Mouse (Mus musculus): ENCODE measurements at regions not wholly inside any gene's neighbourhood (a gene's known extent, or its start where the extent isn't known, plus 50 kb on each side); places are given as distances from the start of the nearest gene placed in this dataset.

DNA sequence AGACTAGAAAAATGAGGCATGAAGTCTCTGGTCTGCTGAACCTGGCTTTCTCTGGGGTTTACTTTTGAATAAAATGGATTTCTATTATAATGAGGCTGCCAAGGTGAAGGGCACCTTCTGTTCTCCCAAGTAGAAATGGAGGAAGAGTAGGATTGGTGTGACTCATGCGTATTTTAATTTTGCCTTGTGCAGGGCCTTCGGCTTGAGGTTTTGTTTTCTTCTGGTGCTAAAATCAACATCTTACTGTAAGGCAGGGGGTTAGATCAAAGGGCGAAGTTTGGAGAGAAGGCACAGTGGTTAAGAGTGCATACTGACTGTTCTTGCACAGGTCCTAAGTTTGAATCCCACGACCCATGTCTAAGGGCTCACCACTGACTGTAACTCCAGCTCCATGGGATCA lies 244.9 kb upstream of the Satb1 start:
- Histone ChIP-seq H3K4me1 (ENCODE audit: control insufficient read depth in 1 of 2, insufficient read depth in 2 of 2, low read length in 2 of 2) (no peaks in the 10 kb centered on the region), H3K9me3 (replicated peaks; ENCODE audit: insufficient read depth, low read length) (no peaks in the 10 kb centered on the region), H3K36me3 (ENCODE audit: control insufficient read depth in 1 of 2, insufficient read depth in 2 of 2, low read length in 2 of 2) (no peaks in the 10 kb centered on the region), H3K27ac (ENCODE audit: control insufficient read depth, low read depth, low read length) (no peak overlapping the region), H3K4me3 (ENCODE audit: control insufficient read depth in 1 of 2, insufficient read depth in 1 of 2, low read depth in 2 of 2, low read length in 2 of 2) (no peak overlapping the region), H3K9ac (ENCODE audit: control insufficient read depth, low read depth, low read length, poor library complexity, severe bottlenecking) (no peak overlapping the region), H3K27me3 (ENCODE audit: control insufficient read depth in 1 of 2, insufficient read depth in 2 of 2, low read length in 2 of 2) (no peaks in the 10 kb centered on the region), H3K79me2 (ENCODE audit: control insufficient read depth, insufficient read depth, low read length, poor library complexity) (no peaks in the 10 kb centered on the region)
- DNase-seq (ENCODE audit: low read depth, low spot score), result no peak
- TF ChIP-seq MAX (IDR thresholded peaks at IDR 0.05; ENCODE audit: low read length) (no peak), BHLHE40 (IDR thresholded peaks at IDR 0.05; ENCODE audit: borderline replicate concordance, low read depth, low read length) (no peak), MYC (IDR thresholded peaks at IDR 0.05; ENCODE audit: low read depth, low read length) (no peak), POLR2A (IDR thresholded peaks at IDR 0.05; ENCODE audit: control insufficient read depth in 1 of 2, insufficient read depth in 1 of 2, low read depth in 1 of 2, low read length in 2 of 2, poor library complexity in 1 of 2) (no peak), ZC3H11A (IDR thresholded peaks at IDR 0.05; ENCODE audit: low read depth, low read length) (no peak), JUND (IDR thresholded peaks at IDR 0.05; ENCODE audit: low read depth, low read length) (no peak), CTCF (IDR thresholded peaks at IDR 0.05 in 2 of 3, conservative IDR thresholded peaks at IDR 0.05 in 1 of 3; ENCODE audit: control insufficient read depth in 1 of 3, insufficient read depth in 1 of 3, low read depth in 2 of 3, low read length in 3 of 3, poor library complexity in 1 of 3, severe bottlenecking in 1 of 3) (no peak), KAT2A (conservative IDR thresholded peaks at IDR 0.05; ENCODE audit: low read depth, low read length) (no peak), ZMIZ1 (IDR thresholded peaks at IDR 0.05; ENCODE audit: low read depth, low read length) (no peak)

DNA sequence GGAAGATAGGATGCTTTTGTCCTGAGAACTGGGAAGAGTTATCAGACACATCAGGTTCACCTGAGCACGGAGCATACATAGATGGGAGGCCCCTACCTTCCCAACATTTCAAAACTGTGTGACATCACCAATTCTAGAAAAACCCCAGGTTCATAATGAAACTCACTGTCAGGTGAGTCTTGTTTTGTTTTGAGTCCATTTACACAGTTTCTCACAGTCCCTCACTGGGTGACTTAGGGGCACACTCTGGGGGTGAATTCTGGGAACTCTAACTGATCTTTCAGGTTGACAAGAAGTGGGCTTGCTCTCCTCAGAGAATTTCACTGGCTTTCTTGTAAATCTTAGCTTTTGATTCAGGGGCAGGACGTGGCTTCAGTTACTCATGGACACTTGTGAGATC lies 243.7 kb upstream of the Satb1 start:
- no peak overlapping the region for H3K9ac ChIP-seq (ENCODE audit: control insufficient read depth, low read depth, low read length, poor library complexity, severe bottlenecking)
- H3K36me3 ChIP-seq (ENCODE audit: control insufficient read depth in 1 of 2, insufficient read depth in 2 of 2, low read length in 2 of 2), result no peaks in the 10 kb centered on the region
- H3K4me1 ChIP-seq (ENCODE audit: control insufficient read depth in 1 of 2, insufficient read depth in 2 of 2, low read length in 2 of 2), result no peaks in the 10 kb centered on the region
- no peak overlapping the region for H3K27ac ChIP-seq (ENCODE audit: control insufficient read depth, low read depth, low read length)
- DNase-seq (ENCODE audit: low read depth, low spot score), result no peak
- TF ChIP-seq GATA1 (IDR thresholded peaks at IDR 0.05; ENCODE audit: low read depth, low read length) (no peak), ZC3H11A (IDR thresholded peaks at IDR 0.05; ENCODE audit: low read depth, low read length) (no peak), NRF1 (IDR thresholded peaks at IDR 0.05; ENCODE audit: insufficient read depth, low read depth, low read length, poor library complexity, severe bottlenecking) (no peak), KAT2A (conservative IDR thresholded peaks at IDR 0.05; ENCODE audit: low read depth, low read length) (no peak), ZNF384 (IDR thresholded peaks at IDR 0.05; ENCODE audit: low read depth, low read length) (no peak), MXI1 (IDR thresholded peaks at IDR 0.05; ENCODE audit: low read depth, low read length) (no peak), GABPA (IDR thresholded peaks at IDR 0.05; ENCODE audit: low read depth, low read length) (no peak), CTCF (IDR thresholded peaks at IDR 0.05 in 2 of 3, conservative IDR thresholded peaks at IDR 0.05 in 1 of 3; ENCODE audit: control insufficient read depth in 1 of 3, insufficient read depth in 1 of 3, low read depth in 2 of 3, low read length in 3 of 3, poor library complexity in 1 of 3, severe bottlenecking in 1 of 3) (no peak), RAD21 (IDR thresholded peaks at IDR 0.05; ENCODE audit: low read depth, low read length) (no peak), POLR2AphosphoS2 (IDR thresholded peaks at IDR 0.05; ENCODE audit: low read length) (no peak), CHD1 (IDR thresholded peaks at IDR 0.05; ENCODE audit: low read depth, low read length) (no peak), RCOR1 (IDR thresholded peaks at IDR 0.05; ENCODE audit: low read depth, low read length) (no peak)
- no peaks in the 10 kb centered on the region for H3K79me2 ChIP-seq (ENCODE audit: control insufficient read depth, insufficient read depth, low read length, poor library complexity)
- no peaks in the 10 kb centered on the region for H3K27me3 ChIP-seq (ENCODE audit: control insufficient read depth in 1 of 2, insufficient read depth in 2 of 2, low read length in 2 of 2)
- no peaks in the 10 kb centered on the region for H3K9me3 ChIP-seq (replicated peaks; ENCODE audit: insufficient read depth, low read length)
- no peak overlapping the region for H3K4me3 ChIP-seq (ENCODE audit: control insufficient read depth in 1 of 2, insufficient read depth in 1 of 2, low read depth in 2 of 2, low read length in 2 of 2)
